Mouse (Mus musculus) MEL (cell line): ENCODE data around the gene Edc3.

Experiments used
- CTCF ChIP-seq, 3 experiments: IDR thresholded peaks in 2 of 3; conservative IDR thresholded peaks in 1 of 3; 2 replicates each; pipeline ENCODE4 v1.5.1; 2011 to 2012; ENCODE audit warnings: low read length in 3 of 3, low read depth in 2 of 3, mild to moderate bottlenecking in 2 of 3, improper control_type of control experiment in 1 of 3, inconsistent platforms in 1 of 3, mixed read lengths in 1 of 3, moderate library complexity in 1 of 3; ENCODE audit not compliant: control insufficient read depth in 1 of 3, insufficient read depth in 1 of 3, poor library complexity in 1 of 3, severe bottlenecking in 1 of 3
- E2F4 ChIP-seq: IDR thresholded peaks from 2 replicates; pipeline ENCODE4 v1.6.1; 2011; ENCODE audit warnings: low read depth, low read length, improper control_type of control experiment, borderline replicate concordance
- ELF1 ChIP-seq: IDR thresholded peaks from 2 replicates; pipeline ENCODE4 v1.6.1; 2014; ENCODE audit warnings: low read depth, mild to moderate bottlenecking, inconsistent platforms, low read length, improper control_type of control experiment, moderate library complexity
- GABPA ChIP-seq: IDR thresholded peaks from 2 replicates; pipeline ENCODE4 v1.6.1; 2012; ENCODE audit warnings: low read depth, mild to moderate bottlenecking, inconsistent platforms, low read length, improper control_type of control experiment, moderate library complexity
- HCFC1 ChIP-seq: IDR thresholded peaks from 2 replicates; pipeline ENCODE4 v1.6.1; 2012; ENCODE audit warnings: low read depth, mild to moderate bottlenecking, inconsistent platforms, low read length, improper control_type of control experiment, moderate library complexity
- MAX ChIP-seq: IDR thresholded peaks from 2 replicates; pipeline ENCODE4 v1.6.1; 2011; ENCODE audit warnings: low read length, improper control_type of control experiment
- MYB ChIP-seq: IDR thresholded peaks from 2 replicates; pipeline ENCODE4 v1.6.1; 2011; ENCODE audit warnings: mild to moderate bottlenecking, low read depth, low read length, improper control_type of control experiment
- NELFE ChIP-seq: IDR thresholded peaks from 2 replicates; pipeline ENCODE4 v1.6.1; 2011; ENCODE audit warnings: low read depth, low read length, improper control_type of control experiment
- POLR2A ChIP-seq, 2 experiments: IDR thresholded peaks; 2 replicates each; pipeline ENCODE4 v1.6.1; 2011 to 2012; ENCODE audit warnings: low read length in 2 of 2, mild to moderate bottlenecking in 2 of 2, control low read depth in 1 of 2, improper control_type of control experiment in 1 of 2, low read depth in 1 of 2, moderate library complexity in 1 of 2; ENCODE audit not compliant: control insufficient read depth in 1 of 2, insufficient read depth in 1 of 2, poor library complexity in 1 of 2
- TBP ChIP-seq: IDR thresholded peaks from 2 replicates; pipeline ENCODE4 v1.8.0; 2011; ENCODE audit warnings: low read depth, low read length, improper control_type of control experiment
- USF1 ChIP-seq: IDR thresholded peaks from 2 replicates; pipeline ENCODE4 v1.6.1; 2014; ENCODE audit warnings: low read depth, mild to moderate bottlenecking, inconsistent platforms, low read length, improper control_type of control experiment, moderate library complexity

- TF ChIP-seq ELF1, result 0 out of 2 replicates have a peak, but pooled peaks have one; percentile 30
- no peak for TF ChIP-seq HCFC1
- no peak for TF ChIP-seq NELFE
- TF ChIP-seq USF1, result no peak
- no peak for TF ChIP-seq TBP
- TF ChIP-seq CTCF (IDR thresholded peaks at IDR 0.05 in 2 of 3, conservative IDR thresholded peaks at IDR 0.05 in 1 of 3; ENCODE audit: control insufficient read depth in 1 of 3, insufficient read depth in 1 of 3, low read depth in 2 of 3, low read length in 3 of 3, poor library complexity in 1 of 3, severe bottlenecking in 1 of 3), result no peak
- no peak for TF ChIP-seq MAX
- TF ChIP-seq MYB, result no peak
- TF ChIP-seq GABPA, result no peak
- no peak for TF ChIP-seq E2F4
- TF ChIP-seq POLR2A (IDR thresholded peaks at IDR 0.05; ENCODE audit: control insufficient read depth in 1 of 2, insufficient read depth in 1 of 2, low read depth in 1 of 2, low read length in 2 of 2, poor library complexity in 1 of 2), result no peak
Observed at GRCm38 (mm10) chr9:57770214-57770613, 61.9 kb downstream of the Edc3 start.
